Mouse (Mus musculus): ENCODE data around the gene Casc4. TPM values are rescaled to one million over a fixed set of nuclear protein-coding genes. Genes with fewer than 3 reads are reported as not detected.
"Not testable (repeated sequence)": the region's sequence is repeated elsewhere in the genome, so short reads cannot be mapped to it uniquely, and the experiment has no call there.

Casc4 gene
- total RNA-seq, 2 experiments from 2014 or later = 102 to 111 TPM

DNA sequence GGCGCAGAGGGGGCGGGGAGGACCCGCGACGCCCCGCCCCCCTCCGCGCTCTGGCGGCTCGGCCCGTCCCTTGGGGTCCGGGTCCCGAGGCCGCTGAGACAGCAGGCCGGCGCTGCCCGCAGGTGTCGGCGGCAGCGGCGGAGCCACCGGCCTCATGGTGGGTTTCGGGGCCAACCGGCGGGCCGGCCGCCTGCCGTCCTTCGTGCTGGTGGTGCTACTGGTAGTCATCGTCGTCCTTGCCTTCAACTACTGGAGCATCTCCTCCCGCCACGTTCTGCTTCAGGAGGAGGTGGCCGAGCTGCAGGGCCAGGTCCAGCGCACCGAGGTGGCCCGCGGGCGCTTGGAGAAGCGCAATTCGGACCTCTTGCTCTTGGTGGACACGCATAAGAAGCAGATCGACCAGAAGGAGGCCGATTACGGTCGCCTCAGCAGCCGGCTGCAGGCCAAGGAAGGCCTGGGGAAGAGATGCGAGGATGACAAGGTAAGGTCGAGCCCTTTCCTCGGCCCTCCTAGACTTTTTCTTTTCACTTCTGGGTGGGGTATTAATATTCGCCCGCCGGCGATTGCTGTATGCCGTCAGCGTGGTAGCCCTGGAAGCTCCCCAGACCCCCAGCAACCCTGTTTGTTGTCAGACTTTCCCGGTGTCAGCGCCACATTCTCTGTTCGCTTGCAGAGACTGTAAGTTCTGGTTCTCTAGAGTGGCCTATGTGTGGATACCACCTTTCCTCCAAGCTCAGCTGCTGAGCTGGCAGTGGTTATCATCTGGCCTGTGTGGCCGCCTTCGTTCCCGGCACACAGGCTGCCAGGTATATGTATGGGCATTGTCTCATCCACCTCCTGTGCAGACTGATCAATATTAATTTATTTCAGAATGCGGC, 520 bp downstream of the Casc4 start:
- no peak for DNase-seq (ENCODE audit: low spot score in 2 of 2)
- peak overlapping the region; percentile 97 for H3K27ac ChIP-seq
- no peak for TF ChIP-seq CTCF (conservative IDR thresholded peaks at IDR 0.05)
- H3K4me3 ChIP-seq = peak overlapping the region; percentile 95

GRCm38 (mm10) chr2:121879506-121879905, 12.7 kb downstream of the Casc4 start:
- no peak for TF ChIP-seq CTCF (conservative IDR thresholded peaks at IDR 0.05)
- no peak for DNase-seq (ENCODE audit: low spot score in 2 of 2)
- no peak overlapping the region for H3K4me3 ChIP-seq
- no peak overlapping the region for H3K27ac ChIP-seq

DNA sequence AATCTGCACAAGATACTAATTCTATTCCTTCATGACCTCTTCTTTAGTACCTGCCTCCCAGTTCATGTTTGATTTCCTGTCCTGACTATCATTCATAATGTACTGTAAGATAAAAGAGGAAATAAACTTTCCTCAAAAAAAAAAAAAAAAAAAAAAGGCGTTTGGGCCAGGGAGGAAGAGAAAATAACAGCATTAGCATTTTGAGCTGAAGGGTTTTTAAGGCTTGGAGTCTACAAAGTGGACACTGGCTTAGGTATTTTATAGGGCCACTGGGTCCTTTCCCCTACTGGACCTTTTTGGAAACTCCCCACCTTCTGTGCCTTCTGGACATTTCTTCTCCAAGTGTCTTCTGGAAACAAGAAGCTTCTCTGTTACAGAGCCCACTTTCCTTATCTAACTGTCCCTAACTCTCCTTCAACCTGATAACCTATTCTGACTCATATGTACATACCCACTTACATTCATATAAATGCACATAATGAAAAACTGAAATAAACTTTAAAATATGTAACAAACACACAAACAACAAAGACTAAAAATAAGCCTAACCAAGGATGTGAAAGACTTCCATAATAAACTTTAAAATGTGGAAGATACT, 18.8 kb downstream of the Casc4 start:
- Histone ChIP-seq H3K4me3 (no peak overlapping the region), H3K27ac (no peak overlapping the region)
- TF ChIP-seq CTCF (conservative IDR thresholded peaks at IDR 0.05) = no peak
- DNase-seq (ENCODE audit: low spot score in 2 of 2) = no peak

DNA sequence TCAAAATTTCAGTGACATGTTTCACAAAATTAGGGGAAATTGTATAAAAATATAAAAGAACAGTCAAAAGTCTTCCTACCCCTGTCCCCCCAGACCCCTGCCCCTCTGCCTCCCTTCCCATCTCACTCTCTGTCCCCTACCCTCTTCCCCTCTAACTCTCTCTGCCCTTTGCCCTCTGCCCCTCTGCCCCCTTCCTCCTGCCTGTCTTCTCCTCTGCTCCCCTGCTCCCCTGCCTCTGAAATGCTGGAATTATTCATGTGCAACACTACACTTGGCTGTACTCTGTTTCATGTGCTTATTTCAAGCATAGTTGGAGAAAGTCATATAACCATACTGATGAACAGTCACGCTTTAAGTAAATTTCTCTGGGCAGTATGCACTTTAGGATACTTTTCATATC, 19.6 kb downstream of the Casc4 start:
- no peak overlapping the region for H3K27ac ChIP-seq
- no peak for DNase-seq (ENCODE audit: low spot score in 2 of 2)
- no peak overlapping the region for H3K4me3 ChIP-seq
- TF ChIP-seq CTCF (conservative IDR thresholded peaks at IDR 0.05) = no peak

GRCm38 (mm10) chr2:121888720-121889497, 22.1 kb downstream of the Casc4 start:
- no peak for DNase-seq (ENCODE audit: low spot score in 2 of 2)
- H3K4me3 ChIP-seq = no peak overlapping the region
- TF ChIP-seq CTCF (conservative IDR thresholded peaks at IDR 0.05) = no peak
- H3K27ac ChIP-seq = no peak overlapping the region

GRCm38 (mm10) chr2:121895261-121895660, 28.5 kb downstream of the Casc4 start:
- H3K27ac ChIP-seq = no peak overlapping the region
- no peak for DNase-seq (ENCODE audit: low spot score in 2 of 2)
- H3K4me3 ChIP-seq = no peak overlapping the region
- no peak for TF ChIP-seq CTCF (conservative IDR thresholded peaks at IDR 0.05)

DNA sequence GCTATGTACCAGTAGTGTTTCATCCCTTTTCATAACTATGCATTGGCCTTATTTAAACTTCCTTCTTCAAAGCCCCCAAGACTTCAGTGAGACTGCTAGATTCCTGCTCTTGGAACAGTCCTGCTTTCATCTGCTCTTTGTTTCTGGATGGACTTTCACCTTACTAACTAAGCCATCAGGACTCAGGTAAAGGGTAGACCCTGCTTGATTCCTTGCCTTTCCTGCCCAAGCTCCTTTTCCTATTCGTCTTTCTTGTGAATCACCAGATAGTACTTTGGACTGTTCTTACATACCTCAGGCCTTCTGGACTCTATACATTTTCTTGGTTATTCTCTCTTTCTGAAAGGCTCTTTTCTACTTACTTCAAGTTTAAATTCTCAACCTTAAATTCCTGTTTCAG, 30.1 kb downstream of the Casc4 start:
- DNase-seq (ENCODE audit: low spot score in 2 of 2) = no peak
- TF ChIP-seq CTCF (conservative IDR thresholded peaks at IDR 0.05) = no peak
- Histone ChIP-seq H3K27ac (no peak overlapping the region), H3K4me3 (no peak overlapping the region)

DNA sequence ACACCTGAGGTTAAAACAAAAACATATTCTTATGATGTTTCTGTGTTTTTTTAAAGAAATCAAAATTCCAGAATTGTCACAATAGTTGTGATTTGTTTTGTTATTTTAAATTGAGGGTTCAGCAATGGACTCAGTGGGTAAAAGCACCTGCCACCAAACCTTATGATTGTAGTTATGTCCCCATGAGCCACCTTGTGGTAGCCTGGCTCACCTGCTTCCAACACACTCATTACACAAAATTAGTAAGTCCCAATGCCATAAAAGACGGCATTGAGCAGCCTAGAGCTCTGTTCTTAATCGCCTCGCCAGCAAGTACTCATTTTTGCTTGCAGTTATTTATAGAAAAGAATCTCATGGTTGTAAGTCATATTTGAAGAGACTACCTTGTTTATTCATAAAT, 43.2 kb downstream of the Casc4 start:
- peak; percentile 51 for TF ChIP-seq CTCF (conservative IDR thresholded peaks at IDR 0.05)
- DNase-seq (ENCODE audit: low spot score in 2 of 2) = no peak
- Histone ChIP-seq H3K4me3 (no peak overlapping the region), H3K27ac (no peak overlapping the region)

GRCm38 (mm10) chr2:121916047-121916970, 49.5 kb downstream of the Casc4 start:
- Histone ChIP-seq H3K4me3 (no peak overlapping the region), H3K27ac (peak overlapping the region; percentile 52; the same call in 1 of the 2 replicates)
- DNase-seq (ENCODE audit: low spot score in 2 of 2) = peak; percentile 26 to 51
- no peak for TF ChIP-seq CTCF (conservative IDR thresholded peaks at IDR 0.05)

GRCm38 (mm10) chr2:121937624-121938023, 70.9 kb downstream of the Casc4 start:
- DNase-seq (ENCODE audit: low spot score in 2 of 2); H3K27ac ChIP-seq; H3K4me3 ChIP-seq: not testable (repeated sequence)

DNA sequence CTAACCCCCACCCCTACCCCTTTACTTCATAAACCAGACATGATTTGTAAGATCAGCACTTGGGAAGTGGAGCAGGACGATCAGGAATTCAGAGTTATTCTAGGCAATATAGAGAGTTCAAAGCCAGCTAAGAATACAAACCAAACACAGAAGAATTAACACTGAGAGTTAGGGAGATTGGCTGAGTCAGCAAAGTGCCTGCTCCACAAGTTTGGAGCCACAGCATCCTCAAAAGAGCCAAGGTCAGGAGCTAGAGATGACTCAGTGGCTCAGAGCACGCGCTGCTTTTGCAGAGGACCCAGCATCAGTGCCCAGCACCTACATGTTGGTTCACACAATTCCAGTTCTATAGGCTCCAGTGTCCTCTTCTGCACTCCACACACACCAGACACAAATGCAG, 76.6 kb downstream of the Casc4 start:
- Histone ChIP-seq H3K4me3 (no peak overlapping the region), H3K27ac (no peak overlapping the region)
- TF ChIP-seq CTCF (conservative IDR thresholded peaks at IDR 0.05) = no peak
- no peak for DNase-seq (ENCODE audit: low spot score in 2 of 2)

DNA sequence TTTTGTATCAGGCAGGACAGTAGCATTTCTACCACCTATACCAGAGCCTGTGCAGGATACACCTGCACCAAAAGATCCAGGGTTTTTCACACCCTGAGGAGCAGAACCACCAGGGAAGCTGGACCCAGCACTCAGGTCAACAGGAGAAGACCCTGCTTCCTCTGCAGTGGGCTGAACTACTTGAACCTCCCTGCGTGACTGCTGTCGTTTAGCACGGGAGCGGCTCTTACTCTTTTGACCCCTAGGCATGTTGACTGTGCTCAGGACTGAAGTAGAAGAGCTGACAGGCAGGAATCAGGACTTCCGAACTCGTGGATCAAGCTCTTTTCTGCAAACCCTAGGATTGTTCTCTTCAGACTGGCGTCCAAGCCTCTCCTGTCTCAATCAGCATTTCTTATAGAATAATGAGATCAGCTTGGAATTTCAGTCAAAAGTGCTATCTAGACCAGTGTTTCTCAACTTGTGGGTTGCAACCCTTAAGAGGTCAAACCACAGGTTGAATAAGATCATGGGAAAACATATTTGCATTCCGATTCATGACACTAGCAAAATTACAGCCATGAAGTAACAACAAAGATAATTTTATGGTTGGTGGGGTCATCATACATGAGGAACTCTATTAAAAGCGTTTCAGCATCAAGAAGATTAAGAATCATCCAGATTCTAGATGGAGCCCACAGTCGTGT, 88.3 kb downstream of the Casc4 start:
- Histone ChIP-seq H3K27ac (peak overlapping the region; percentile 92), H3K4me3 (peak overlapping the region; percentile 85)
- TF ChIP-seq CTCF (conservative IDR thresholded peaks at IDR 0.05) = no peak
- DNase-seq (ENCODE audit: low spot score in 2 of 2) = no peak
